Mouse (Mus musculus): ENCODE data around the gene Tnrc6c. TPM values are rescaled to one million over a fixed set of nuclear protein-coding genes. Genes with fewer than 3 reads are reported as not detected.

Gene Tnrc6c
- polyA plus RNA-seq, 1 experiment from 2014 or later, result 8.1 TPM

DNA sequence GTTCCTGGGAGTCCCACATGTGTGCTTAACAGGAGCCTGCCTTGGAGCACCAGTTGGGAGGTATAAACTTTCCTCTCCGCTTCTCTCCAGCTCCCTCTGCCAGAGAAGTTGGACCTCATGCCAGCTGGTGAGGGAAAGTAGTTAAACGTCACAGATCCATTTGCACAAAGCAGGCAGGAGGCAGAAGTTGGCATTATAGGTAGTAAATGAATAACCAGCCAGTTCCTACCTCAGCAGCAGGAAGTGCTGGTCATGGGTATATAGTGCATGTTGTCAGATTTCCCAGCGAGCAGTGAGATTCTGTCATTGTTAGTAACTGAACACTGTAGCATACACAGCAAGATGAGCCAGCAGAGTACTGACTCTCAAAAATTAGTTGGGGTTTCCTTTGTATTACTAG is 31.4 kb downstream of the Tnrc6c start:
- Histone ChIP-seq H3K36me3 (ENCODE audit: control insufficient read depth, insufficient read depth, low read length) (no peaks in the 10 kb centered on the region), H3K4me1 (ENCODE audit: control insufficient read depth, insufficient read depth, low read length) (peaks cover 36% of the 10 kb centered on the region), H3K9ac (ENCODE audit: low read depth, low read length) (no peak overlapping the region), H3K27me3 (ENCODE audit: control insufficient read depth, insufficient read depth, low read length) (no peaks in the 10 kb centered on the region), H3K4me2 (no peak overlapping the region), H3K27ac (ENCODE audit: low read depth, low read length) (no peak overlapping the region), H3K9me3 (replicated peaks; ENCODE audit: control insufficient read depth, low read length) (no peaks in the 10 kb centered on the region), H3K4me3 (ENCODE audit: low read depth, low read length) (no peak overlapping the region)
- WGBS (ENCODE audit: insufficient replicate concordance), result 68% methylated on average over 3 of the region's 3 CpGs
- ATAC-seq (replicated peaks; ENCODE audit: insufficient number of reproducible peaks, low FRiP score, low TSS enrichment), result no peak

GRCm38 (mm10) chr11:117686021-117686420 is 31.9 kb downstream of the Tnrc6c start:
- 61% methylated on average over 8 of the region's 8 CpGs for WGBS (ENCODE audit: insufficient replicate concordance)
- Histone ChIP-seq H3K4me1 (ENCODE audit: control insufficient read depth, insufficient read depth, low read length) (peaks cover 36% of the 10 kb centered on the region), H3K9ac (ENCODE audit: low read depth, low read length) (no peak overlapping the region), H3K27me3 (ENCODE audit: control insufficient read depth, insufficient read depth, low read length) (no peaks in the 10 kb centered on the region), H3K4me3 (ENCODE audit: low read depth, low read length) (no peak overlapping the region), H3K9me3 (replicated peaks; ENCODE audit: control insufficient read depth, low read length) (no peaks in the 10 kb centered on the region), H3K36me3 (ENCODE audit: control insufficient read depth, insufficient read depth, low read length) (no peaks in the 10 kb centered on the region), H3K4me2 (no peak overlapping the region), H3K27ac (ENCODE audit: low read depth, low read length) (no peak overlapping the region)
- ATAC-seq (replicated peaks; ENCODE audit: insufficient number of reproducible peaks, low FRiP score, low TSS enrichment), result no peak

- no peak for ATAC-seq (replicated peaks; ENCODE audit: insufficient number of reproducible peaks, low FRiP score, low TSS enrichment)
- H3K36me3 ChIP-seq (ENCODE audit: control insufficient read depth, insufficient read depth, low read length), result no peaks in the 10 kb centered on the region
- H3K4me1 ChIP-seq (ENCODE audit: control insufficient read depth, insufficient read depth, low read length), result peaks cover 44% of the 10 kb centered on the region
- 63% methylated on average over 2 of the region's 2 CpGs for WGBS (ENCODE audit: insufficient replicate concordance)
- no peak overlapping the region for H3K4me3 ChIP-seq (ENCODE audit: low read depth, low read length)
- no peaks in the 10 kb centered on the region for H3K9me3 ChIP-seq (replicated peaks; ENCODE audit: control insufficient read depth, low read length)
- no peaks in the 10 kb centered on the region for H3K27me3 ChIP-seq (ENCODE audit: control insufficient read depth, insufficient read depth, low read length)
- H3K4me2 ChIP-seq, result no peak overlapping the region
- no peak overlapping the region for H3K27ac ChIP-seq (ENCODE audit: low read depth, low read length)
- H3K9ac ChIP-seq (ENCODE audit: low read depth, low read length), result 0 out of 2 replicates have a peak overlapping the region, but pooled peaks have one; percentile 34
Measured at GRCm38 (mm10) chr11:117688603-117689002, 34.5 kb downstream of the Tnrc6c start.

DNA sequence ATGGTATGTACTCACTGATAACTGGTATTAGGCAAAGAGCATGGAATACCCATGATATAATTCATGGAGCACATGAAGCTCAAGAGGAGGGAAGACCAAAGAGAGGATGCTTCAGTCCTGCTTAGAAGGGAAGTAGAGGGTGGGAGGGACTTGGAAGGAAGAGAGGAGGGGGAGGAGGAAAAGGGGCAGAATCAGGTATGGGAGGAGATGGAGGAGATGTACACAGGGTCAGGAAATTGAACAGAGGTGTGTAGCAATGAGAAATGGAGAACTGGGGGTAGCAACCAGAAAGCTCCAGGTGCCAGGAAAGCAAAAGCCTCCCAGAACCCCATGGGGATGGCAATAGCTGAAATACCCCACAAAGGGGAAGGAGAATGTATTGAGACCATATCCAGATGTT is 37.2 kb downstream of the Tnrc6c start:
- peaks cover 39% of the 10 kb centered on the region for H3K4me1 ChIP-seq (ENCODE audit: control insufficient read depth, insufficient read depth, low read length)
- no peak overlapping the region for H3K27ac ChIP-seq (ENCODE audit: low read depth, low read length)
- no peak overlapping the region for H3K9ac ChIP-seq (ENCODE audit: low read depth, low read length)
- H3K4me2 ChIP-seq, result no peak overlapping the region
- H3K36me3 ChIP-seq (ENCODE audit: control insufficient read depth, insufficient read depth, low read length), result no peaks in the 10 kb centered on the region
- no peak overlapping the region for H3K4me3 ChIP-seq (ENCODE audit: low read depth, low read length)
- ATAC-seq (replicated peaks; ENCODE audit: insufficient number of reproducible peaks, low FRiP score, low TSS enrichment), result no peak
- no peaks in the 10 kb centered on the region for H3K9me3 ChIP-seq (replicated peaks; ENCODE audit: control insufficient read depth, low read length)
- no peaks in the 10 kb centered on the region for H3K27me3 ChIP-seq (ENCODE audit: control insufficient read depth, insufficient read depth, low read length)

DNA sequence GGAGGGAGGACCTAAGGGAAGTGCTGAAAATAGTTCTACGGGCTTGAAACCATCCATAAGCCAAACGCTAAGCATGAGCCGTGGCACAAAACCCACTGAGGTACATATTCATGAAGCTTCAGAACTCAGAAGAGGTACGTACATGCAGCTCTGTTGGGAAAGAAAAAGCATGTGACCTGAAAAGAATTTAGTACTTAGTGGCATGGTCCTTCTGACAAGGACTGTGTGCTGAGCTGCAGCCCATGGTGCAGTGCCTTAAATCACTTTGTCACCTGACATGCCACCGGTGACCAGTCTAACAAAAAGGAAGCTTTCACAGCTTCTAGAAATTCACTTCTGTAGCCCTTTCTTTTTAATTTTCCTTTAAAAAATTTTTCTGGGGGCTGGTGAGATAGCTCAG is 40.0 kb downstream of the Tnrc6c start:
- no peak overlapping the region for H3K27ac ChIP-seq (ENCODE audit: low read depth, low read length)
- H3K36me3 ChIP-seq (ENCODE audit: control insufficient read depth, insufficient read depth, low read length), result no peaks in the 10 kb centered on the region
- ATAC-seq (replicated peaks; ENCODE audit: insufficient number of reproducible peaks, low FRiP score, low TSS enrichment), result no peak
- WGBS (ENCODE audit: insufficient replicate concordance), result 78% methylated on average over 5 of the region's 5 CpGs
- no peak overlapping the region for H3K4me3 ChIP-seq (ENCODE audit: low read depth, low read length)
- no peak overlapping the region for H3K4me2 ChIP-seq
- no peaks in the 10 kb centered on the region for H3K27me3 ChIP-seq (ENCODE audit: control insufficient read depth, insufficient read depth, low read length)
- no peaks in the 10 kb centered on the region for H3K9me3 ChIP-seq (replicated peaks; ENCODE audit: control insufficient read depth, low read length)
- H3K9ac ChIP-seq (ENCODE audit: low read depth, low read length), result no peak overlapping the region
- H3K4me1 ChIP-seq (ENCODE audit: control insufficient read depth, insufficient read depth, low read length), result peaks cover 21% of the 10 kb centered on the region

- no peaks in the 10 kb centered on the region for H3K36me3 ChIP-seq (ENCODE audit: control insufficient read depth, insufficient read depth, low read length)
- WGBS (ENCODE audit: insufficient replicate concordance), result 58% methylated on average over 6 of the region's 6 CpGs
Measured at GRCm38 (mm10) chr11:117696585-117696984, 42.5 kb downstream of the Tnrc6c start.

DNA sequence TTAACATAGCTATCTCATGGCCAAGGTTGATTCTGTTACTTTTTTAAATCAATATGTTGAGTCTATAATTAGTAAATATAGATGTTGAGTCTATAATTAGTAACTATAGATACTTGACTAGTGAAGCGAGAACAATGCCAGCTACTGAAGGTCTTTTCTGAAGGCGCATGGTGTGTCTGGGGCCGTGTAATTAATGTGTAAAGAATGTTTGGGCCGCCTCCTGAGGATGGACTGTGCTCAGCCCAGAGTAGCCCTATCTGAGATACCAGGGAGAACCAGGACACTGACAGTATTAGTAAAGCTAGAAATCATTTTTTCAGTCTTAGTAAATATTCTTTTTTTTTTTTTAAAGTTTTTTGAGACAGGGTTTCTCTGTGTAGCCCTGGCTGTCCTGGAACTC is 46.8 kb downstream of the Tnrc6c start:
- H3K4me3 ChIP-seq (ENCODE audit: low read depth, low read length), result no peak overlapping the region
- no peak overlapping the region for H3K27ac ChIP-seq (ENCODE audit: low read depth, low read length)
- H3K27me3 ChIP-seq (ENCODE audit: control insufficient read depth, insufficient read depth, low read length), result no peaks in the 10 kb centered on the region
- ATAC-seq (replicated peaks; ENCODE audit: insufficient number of reproducible peaks, low FRiP score, low TSS enrichment), result no peak
- peaks cover 15% of the 10 kb centered on the region for H3K4me1 ChIP-seq (ENCODE audit: control insufficient read depth, insufficient read depth, low read length)
- H3K9me3 ChIP-seq (replicated peaks; ENCODE audit: control insufficient read depth, low read length), result no peaks in the 10 kb centered on the region
- H3K9ac ChIP-seq (ENCODE audit: low read depth, low read length), result no peak overlapping the region
- peaks cover 4% of the 10 kb centered on the region; the same call in 1 of the 2 replicates for H3K36me3 ChIP-seq (ENCODE audit: control insufficient read depth, insufficient read depth, low read length)
- H3K4me2 ChIP-seq, result no peak overlapping the region
- 63% methylated on average over 4 of the region's 4 CpGs for WGBS (ENCODE audit: insufficient replicate concordance)

More at GRCm38 (mm10) chr11:117696585-117696984, 42.5 kb downstream of the Tnrc6c start:
- no peaks in the 10 kb centered on the region for H3K27me3 ChIP-seq (ENCODE audit: control insufficient read depth, insufficient read depth, low read length)
- H3K4me3 ChIP-seq (ENCODE audit: low read depth, low read length), result no peak overlapping the region
- no peak overlapping the region for H3K9ac ChIP-seq (ENCODE audit: low read depth, low read length)
- H3K27ac ChIP-seq (ENCODE audit: low read depth, low read length), result no peak overlapping the region
- H3K4me2 ChIP-seq, result no peak overlapping the region
- H3K4me1 ChIP-seq (ENCODE audit: control insufficient read depth, insufficient read depth, low read length), result peaks cover 24% of the 10 kb centered on the region
- no peaks in the 10 kb centered on the region for H3K9me3 ChIP-seq (replicated peaks; ENCODE audit: control insufficient read depth, low read length)
- ATAC-seq (replicated peaks; ENCODE audit: insufficient number of reproducible peaks, low FRiP score, low TSS enrichment), result no peak

- H3K9ac ChIP-seq (ENCODE audit: low read depth, low read length), result no peak overlapping the region
- H3K4me1 ChIP-seq (ENCODE audit: control insufficient read depth, insufficient read depth, low read length), result peaks cover 15% of the 10 kb centered on the region
- no peak overlapping the region for H3K4me2 ChIP-seq
- H3K36me3 ChIP-seq (ENCODE audit: control insufficient read depth, insufficient read depth, low read length), result peaks cover 4% of the 10 kb centered on the region; the same call in 1 of the 2 replicates
- no peaks in the 10 kb centered on the region for H3K27me3 ChIP-seq (ENCODE audit: control insufficient read depth, insufficient read depth, low read length)
- H3K4me3 ChIP-seq (ENCODE audit: low read depth, low read length), result no peak overlapping the region
- 96% methylated on average over 2 of the region's 2 CpGs for WGBS (ENCODE audit: insufficient replicate concordance)
- no peaks in the 10 kb centered on the region for H3K9me3 ChIP-seq (replicated peaks; ENCODE audit: control insufficient read depth, low read length)
- H3K27ac ChIP-seq (ENCODE audit: low read depth, low read length), result no peak overlapping the region
- no peak for ATAC-seq (replicated peaks; ENCODE audit: insufficient number of reproducible peaks, low FRiP score, low TSS enrichment)
Measured at GRCm38 (mm10) chr11:117706267-117706666, 52.2 kb downstream of the Tnrc6c start.

- H3K27ac ChIP-seq (ENCODE audit: low read depth, low read length), result peak overlapping the region; percentile 64
- no peaks in the 10 kb centered on the region for H3K27me3 ChIP-seq (ENCODE audit: control insufficient read depth, insufficient read depth, low read length)
- H3K4me3 ChIP-seq (ENCODE audit: low read depth, low read length), result no peak overlapping the region
- no peak overlapping the region for H3K9ac ChIP-seq (ENCODE audit: low read depth, low read length)
- ATAC-seq (replicated peaks; ENCODE audit: insufficient number of reproducible peaks, low FRiP score, low TSS enrichment), result no peak
- H3K4me2 ChIP-seq, result no peak overlapping the region
- peaks cover 4% of the 10 kb centered on the region; the same call in 1 of the 2 replicates for H3K36me3 ChIP-seq (ENCODE audit: control insufficient read depth, insufficient read depth, low read length)
- no peaks in the 10 kb centered on the region for H3K9me3 ChIP-seq (replicated peaks; ENCODE audit: control insufficient read depth, low read length)
- 35% methylated on average over 2 of the region's 2 CpGs for WGBS (ENCODE audit: insufficient replicate concordance)
- peaks cover 15% of the 10 kb centered on the region for H3K4me1 ChIP-seq (ENCODE audit: control insufficient read depth, insufficient read depth, low read length)
Measured at GRCm38 (mm10) chr11:117707238-117707637, 53.1 kb downstream of the Tnrc6c start.

Data from heart, embryonic 11.5 days (tissue).